Mouse (Mus musculus): ENCODE measurements around the gene Tssk4. TPM values are rescaled to one million over a fixed set of nuclear protein-coding genes. Genes with fewer than 3 reads are reported as not detected.
A peak's percentile ranks its signal among the peaks of the same experiment; 100 is the strongest.

Tssk4 gene
- polyA plus RNA-seq, 1 experiment from 2014 or later: 0.43 TPM

- H3K27me3 ChIP-seq: no peaks in the 10 kb centered on the region
- H3K4me2 ChIP-seq: no peak overlapping the region
- no peak for ATAC-seq (ENCODE audit: low FRiP score)
- no peaks in the 10 kb centered on the region for H3K9me3 ChIP-seq
- peaks cover 2% of the 10 kb centered on the region; the same call in 1 of the 2 replicates for H3K36me3 ChIP-seq
- no peaks in the 10 kb centered on the region for H3K4me1 ChIP-seq (replicated peaks)
- 92% methylated on average over 7 of the region's 7 CpGs for WGBS
- H3K9ac ChIP-seq: no peak overlapping the region
- no peak overlapping the region for H3K27ac ChIP-seq
- no peak overlapping the region for H3K4me3 ChIP-seq
These were observed 1.5 kb downstream of the Tssk4 start for GRCm38 (mm10) chr14:55651528-55651927.

GRCm38 (mm10) chr14:55656935-55657334, 7.0 kb downstream of the Tssk4 start:
- peaks cover 15% of the 10 kb centered on the region for H3K4me1 ChIP-seq (replicated peaks)
- H3K4me3 ChIP-seq: no peak overlapping the region
- no peaks in the 10 kb centered on the region for H3K9me3 ChIP-seq
- peaks cover 18% of the 10 kb centered on the region for H3K36me3 ChIP-seq
- no peak overlapping the region for H3K4me2 ChIP-seq
- no peak overlapping the region for H3K27ac ChIP-seq
- H3K27me3 ChIP-seq: no peaks in the 10 kb centered on the region
- 88% methylated on average over 3 of the region's 3 CpGs for WGBS
- no peak overlapping the region for H3K9ac ChIP-seq
- no peak for ATAC-seq (ENCODE audit: low FRiP score)

GRCm38 (mm10) chr14:55658011-55658410, 8.0 kb downstream of the Tssk4 start:
- peaks cover 15% of the 10 kb centered on the region for H3K4me1 ChIP-seq (replicated peaks)
- H3K9ac ChIP-seq: no peak overlapping the region
- H3K4me3 ChIP-seq: no peak overlapping the region
- ATAC-seq (ENCODE audit: low FRiP score): no peak
- WGBS: 88% methylated on average over 5 of the region's 5 CpGs
- no peak overlapping the region for H3K27ac ChIP-seq
- H3K4me2 ChIP-seq: no peak overlapping the region
- H3K9me3 ChIP-seq: no peaks in the 10 kb centered on the region
- no peaks in the 10 kb centered on the region for H3K27me3 ChIP-seq
- H3K36me3 ChIP-seq: peaks cover 26% of the 10 kb centered on the region

DNA sequence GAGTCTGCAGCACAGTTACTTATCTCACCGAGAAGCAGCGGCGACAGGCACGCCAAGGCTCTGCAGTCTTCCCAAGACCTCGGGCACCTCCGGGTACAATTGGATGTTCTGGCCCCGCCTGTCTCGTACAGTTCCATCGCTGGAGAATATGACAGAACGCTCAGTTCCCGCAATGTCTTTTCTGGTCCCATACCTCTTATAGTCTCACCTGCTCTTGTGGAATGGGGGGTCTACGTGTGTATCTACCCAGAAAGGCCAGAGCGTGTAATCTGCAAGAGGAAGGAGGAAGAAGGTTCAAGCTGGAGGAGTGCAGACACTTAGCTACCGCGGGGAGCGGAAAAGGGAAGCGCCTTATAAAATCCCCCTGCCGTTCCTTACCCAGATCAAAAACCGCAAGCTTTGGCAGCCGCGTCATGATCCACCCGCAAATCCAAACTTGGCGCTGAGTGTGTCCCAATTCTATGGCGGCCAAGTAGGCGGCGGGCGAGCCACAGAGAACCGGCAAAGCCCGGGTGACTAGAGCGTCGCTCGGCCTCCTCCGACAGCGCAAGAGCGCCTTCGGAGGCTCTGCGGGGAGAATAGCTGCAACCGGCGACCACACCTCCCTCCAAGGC, 10.1 kb downstream of the Tssk4 start, which contains the start of gene Mdp1:
Gene Mdp1 (minus strand): TSS at position 549 of the 614 bp plus-strand sequence.
- WGBS: under 1% methylated on average over 39 of the region's 39 CpGs
- Histone ChIP-seq H3K4me1 (replicated peaks) (peaks cover 15% of the 10 kb centered on the region), H3K9ac (peak within 1 kb of the TSS; percentile 81), H3K4me2 (peak within 1 kb of the TSS; percentile 64), H3K27me3 (no peaks in the 10 kb centered on the region), H3K36me3 (peaks cover 31% of the 10 kb centered on the region), H3K27ac (peak within 1 kb of the TSS; percentile 88), H3K9me3 (no peaks in the 10 kb centered on the region), H3K4me3 (peak within 1 kb of the TSS; percentile 69)
- peak; percentile 96 for ATAC-seq (ENCODE audit: low FRiP score)

GRCm38 (mm10) chr14:55660636-55661035, 10.7 kb downstream of the Tssk4 start:
- WGBS: 48% methylated on average over 2 of the region's 2 CpGs

GRCm38 (mm10) chr14:55671486-55671832, 21.5 kb downstream of the Tssk4 start:
- peak overlapping the region; percentile 62 for H3K4me3 ChIP-seq
- H3K9me3 ChIP-seq: no peaks in the 10 kb centered on the region
- H3K27ac ChIP-seq: peak overlapping the region; percentile 93
- H3K9ac ChIP-seq: peak overlapping the region; percentile 86
- H3K27me3 ChIP-seq: no peaks in the 10 kb centered on the region
- peak; percentile 72 for ATAC-seq (ENCODE audit: low FRiP score)
- WGBS: 0% methylated on average over 12 of the region's 12 CpGs
- peaks cover 20% of the 10 kb centered on the region for H3K36me3 ChIP-seq
- peaks cover 37% of the 10 kb centered on the region for H3K4me1 ChIP-seq (replicated peaks)
- H3K4me2 ChIP-seq: peak overlapping the region; percentile 97

More at GRCm38 (mm10) chr14:55660636-55661035, 10.7 kb downstream of the Tssk4 start:
- no peak overlapping the region; the same call in 1 of the 2 replicates for H3K27ac ChIP-seq
- H3K4me3 ChIP-seq: peak overlapping the region; percentile 69
- H3K9ac ChIP-seq: 0 out of 2 replicates have a peak overlapping the region, but pooled peaks have one; percentile 81
- H3K27me3 ChIP-seq: no peaks in the 10 kb centered on the region
- peaks cover 33% of the 10 kb centered on the region for H3K36me3 ChIP-seq
- peak overlapping the region; percentile 64 for H3K4me2 ChIP-seq
- no peaks in the 10 kb centered on the region for H3K9me3 ChIP-seq
- ATAC-seq (ENCODE audit: low FRiP score): peak; percentile 50
- peaks cover 15% of the 10 kb centered on the region for H3K4me1 ChIP-seq (replicated peaks)

- Histone ChIP-seq H3K4me3 (peak within 1 kb of the TSS; percentile 62), H3K36me3 (peaks cover 27% of the 10 kb centered on the region), H3K4me1 (replicated peaks) (peaks cover 37% of the 10 kb centered on the region), H3K4me2 (peak within 1 kb of the TSS; percentile 97), H3K27ac (peak within 1 kb of the TSS; percentile 93), H3K27me3 (no peaks in the 10 kb centered on the region), H3K9me3 (no peaks in the 10 kb centered on the region), H3K9ac (peak within 1 kb of the TSS; percentile 86)
- ATAC-seq (ENCODE audit: low FRiP score): peak; percentile 99
- WGBS: under 1% methylated on average over 38 of the region's 38 CpGs
These were observed 22.1 kb downstream of the Tssk4 start, which contains the start of the genes Gmpr2 and Nedd8 for GRCm38 (mm10) chr14:55671833-55672740. Gene Gmpr2, plus strand, starts transcription at chr14:55671941. Gene Nedd8, minus strand, starts transcription at chr14:55672124.

DNA sequence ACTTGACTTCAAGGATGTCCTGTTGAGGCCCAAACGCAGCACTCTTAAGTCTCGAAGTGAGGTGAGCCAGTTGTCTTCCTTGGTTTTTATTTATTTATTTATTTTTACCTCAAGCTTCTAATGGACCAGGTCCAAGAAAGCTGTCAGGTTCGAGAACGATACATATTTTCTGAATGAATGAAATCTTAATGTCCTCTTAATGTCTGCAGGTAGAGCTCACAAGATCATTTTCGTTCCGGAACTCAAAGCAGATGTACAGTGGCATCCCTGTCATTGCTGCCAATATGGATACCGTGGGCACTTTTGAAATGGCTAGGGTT, 22.7 kb downstream of the Tssk4 start:
- Histone ChIP-seq H3K4me2 (peak overlapping the region; percentile 97), H3K36me3 (peaks cover 33% of the 10 kb centered on the region), H3K9ac (peak overlapping the region; percentile 70), H3K27me3 (no peaks in the 10 kb centered on the region), H3K4me1 (replicated peaks) (peaks cover 37% of the 10 kb centered on the region), H3K27ac (peak overlapping the region; percentile 93), H3K4me3 (peak overlapping the region; percentile 62), H3K9me3 (no peaks in the 10 kb centered on the region)
- 87% methylated on average over 7 of the region's 7 CpGs for WGBS
- ATAC-seq (ENCODE audit: low FRiP score): no peak

- Histone ChIP-seq H3K9me3 (no peaks in the 10 kb centered on the region), H3K27ac (no peak overlapping the region), H3K4me1 (replicated peaks) (peaks cover 17% of the 10 kb centered on the region), H3K36me3 (peaks cover 50% of the 10 kb centered on the region), H3K9ac (no peak overlapping the region), H3K4me3 (no peak overlapping the region), H3K27me3 (no peaks in the 10 kb centered on the region), H3K4me2 (no peak overlapping the region)
- ATAC-seq (ENCODE audit: low FRiP score): no peak
- WGBS: 86% methylated on average over 4 of the region's 4 CpGs
These were observed 27.6 kb downstream of the Tssk4 start for GRCm38 (mm10) chr14:55677615-55678014.

- H3K4me1 ChIP-seq (replicated peaks): peaks cover 13% of the 10 kb centered on the region
- H3K36me3 ChIP-seq: peaks cover 38% of the 10 kb centered on the region
- H3K27me3 ChIP-seq: peaks cover 4% of the 10 kb centered on the region; the same call in 1 of the 2 replicates
- WGBS: under 1% methylated on average over 65 of the region's 66 CpGs
- peak within 1 kb of the TSS; percentile 74 for H3K27ac ChIP-seq
- peak within 1 kb of the TSS; percentile 78 for H3K4me2 ChIP-seq
- peak within 1 kb of the TSS; percentile 81 for H3K9ac ChIP-seq
- H3K4me3 ChIP-seq: peak within 1 kb of the TSS; percentile 73
- no peaks in the 10 kb centered on the region for H3K9me3 ChIP-seq
- ATAC-seq (ENCODE audit: low FRiP score): peak; percentile 99
These were observed 31.5 kb downstream of the Tssk4 start, which contains the start of gene Tinf2 for GRCm38 (mm10) chr14:55681160-55682117. Gene Tinf2, minus strand, starts transcription at chr14:55681820.

- ATAC-seq (ENCODE audit: low FRiP score): no peak; the same call in 1 of the 2 replicates
- no peaks in the 10 kb centered on the region for H3K9me3 ChIP-seq
- H3K9ac ChIP-seq: peak overlapping the region; percentile 63
- peak overlapping the region; percentile 78 for H3K4me2 ChIP-seq
- H3K27me3 ChIP-seq: peaks cover 4% of the 10 kb centered on the region; the same call in 1 of the 2 replicates
- H3K36me3 ChIP-seq: peaks cover 31% of the 10 kb centered on the region
- H3K27ac ChIP-seq: 0 out of 2 replicates have a peak overlapping the region, but pooled peaks have one; percentile 74
- peaks cover 13% of the 10 kb centered on the region for H3K4me1 ChIP-seq (replicated peaks)
- 16% methylated on average over 3 of the region's 3 CpGs for WGBS
- H3K4me3 ChIP-seq: peak overlapping the region; percentile 73
These were observed 32.1 kb downstream of the Tssk4 start for GRCm38 (mm10) chr14:55682118-55682493.
